In the genomic region with DNA sequence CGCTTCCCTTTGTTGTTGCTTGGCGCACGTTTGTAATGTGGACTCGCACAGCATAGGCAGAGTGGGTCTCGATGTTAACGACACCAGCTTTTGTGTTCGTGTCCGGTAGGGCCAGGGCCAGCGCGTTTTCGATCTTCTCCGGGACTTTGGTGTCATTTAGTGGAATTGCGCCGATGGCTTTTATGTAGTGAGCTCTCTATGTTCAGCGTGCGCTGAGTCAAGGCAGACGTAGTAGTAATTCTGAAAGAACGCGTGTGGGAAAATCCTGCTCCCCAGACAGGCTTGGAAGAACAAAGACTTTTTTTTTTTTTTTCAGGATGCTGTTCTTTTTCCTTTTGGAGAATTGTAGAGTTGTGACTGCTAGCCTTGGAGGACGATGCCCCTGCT, we compare ENCODE assay signal across 8 mouse cellular contexts. TPM values are rescaled to one million over a fixed set of nuclear protein-coding genes. Genes with fewer than 3 reads are reported as not detected.
DNase-seq lines count a peak whose midpoint lies in the region; ATAC-seq and TF ChIP-seq lines count a peak whose summit lies in the region.

No protein-coding gene starts in this region.

- H3K4me3 ChIP-seq in embryonic fibroblast, embryonic 13.5 days (ENCODE audit: insufficient read depth, low read length) = peak overlapping the region; percentile 99
- H3K4me3 ChIP-seq in hindbrain, embryonic 15.5 days = peak overlapping the region; percentile 84
- H3K4me3 ChIP-seq in liver, embryonic 15.5 days (replicated peaks) = peak overlapping the region; percentile 94

- H3K4me2 ChIP-seq in hindbrain, embryonic 15.5 days = peak overlapping the region; percentile 72
- peak overlapping the region; percentile 79 for H3K4me2 ChIP-seq in liver, embryonic 15.5 days

- ATAC-seq in hindbrain, embryonic 15.5 days (ENCODE audit: low FRiP score, low read depth) = no peak
- peak; percentile 5 for ATAC-seq in liver, embryonic 15.5 days (ENCODE audit: insufficient read depth)

- TF ChIP-seq POLR2A in embryonic fibroblast, embryonic 13.5 days (IDR thresholded peaks at IDR 0.05; ENCODE audit: low read depth, low read length) = no peak

- H3K27ac ChIP-seq in embryonic fibroblast, embryonic 13.5 days (ENCODE audit: insufficient read depth, low read length) = peak overlapping the region; percentile 96
- peak overlapping the region; percentile 94 for H3K27ac ChIP-seq in hindbrain, embryonic 15.5 days (replicated peaks)
- peak overlapping the region; percentile 98 for H3K27ac ChIP-seq in liver, embryonic 15.5 days (replicated peaks)

- H3K4me1 ChIP-seq in embryonic fibroblast, embryonic 13.5 days (ENCODE audit: control insufficient read depth, insufficient read depth, low read length) = no peaks in the 10 kb centered on the region
- H3K4me1 ChIP-seq in hindbrain, embryonic 15.5 days (replicated peaks) = peaks cover 41% of the 10 kb centered on the region
- H3K4me1 ChIP-seq in liver, embryonic 15.5 days (replicated peaks) = peaks cover 61% of the 10 kb centered on the region

- no peaks in the 10 kb centered on the region for H3K27me3 ChIP-seq in hindbrain, embryonic 15.5 days
- H3K27me3 ChIP-seq in liver, embryonic 15.5 days = no peaks in the 10 kb centered on the region

- no peak for TF ChIP-seq CTCF in embryonic fibroblast, embryonic 13.5 days (IDR thresholded peaks at IDR 0.05; ENCODE audit: borderline replicate concordance, insufficient read depth, low read length)

- no peaks in the 10 kb centered on the region for H3K36me3 ChIP-seq in hindbrain, embryonic 15.5 days
- H3K36me3 ChIP-seq in liver, embryonic 15.5 days (replicated peaks) = no peaks in the 10 kb centered on the region

- H3K9ac ChIP-seq in hindbrain, embryonic 15.5 days = peak overlapping the region; percentile 96
- peak overlapping the region; percentile 89 for H3K9ac ChIP-seq in liver, embryonic 15.5 days

- peak; percentile 37 to 66 for DNase-seq in layer of hippocampus, adult 18-20 months (ENCODE audit: low spot score in 2 of 2)
- DNase-seq in layer of hippocampus, adult 9-10 months (ENCODE audit: low spot score) = no peak
- peak; percentile 80 for DNase-seq in Muller cell, postnatal 12 days (ENCODE audit: inconsistent ontology term)
- peak; percentile 6 for DNase-seq in retina, postnatal 7 days (ENCODE audit: low read depth, low spot score)
- DNase-seq in cerebellum, postnatal 25 days = no peak

- H3K9me3 ChIP-seq in hindbrain, embryonic 15.5 days = no peaks in the 10 kb centered on the region
- no peaks in the 10 kb centered on the region for H3K9me3 ChIP-seq in liver, embryonic 15.5 days (replicated peaks)

- under 1% methylated on average over 20 of the region's 20 CpGs for WGBS in hindbrain, embryonic 15.5 days
- under 1% methylated on average over 20 of the region's 20 CpGs for WGBS in liver, embryonic 15.5 days (ENCODE audit: insufficient replicate concordance)

RNA-seq across cellular contexts. Expression of a gene that starts 0.6 kb away (rescaled TPM):
- 10 to 100 TPM; 11.8 to 12.2 TPM for total RNA-seq in layer of hippocampus, adult 18-20 months (2021)
- 35.1 and 48.0 TPM in 2 replicates for polyA plus RNA-seq in embryonic fibroblast, embryonic 13.5 days (2011; ENCODE audit: insufficient read length, low read depth, missing spikeins)
- 16.6 and 19.7 TPM in 2 replicates for polyA plus RNA-seq in hindbrain, embryonic 15.5 days (2015; fragmentation: Nextera tagmentation; extraction: Ambion mirVana)
- 6.5 and 6.9 TPM in 2 replicates for polyA plus RNA-seq in liver, embryonic 15.5 days (2015; fragmentation: Nextera tagmentation; extraction: Ambion mirVana)

Comparison
In these comparisons a context has a peak if more than half of its experiments do, and no peak if none do; other contexts are left out.
1. DNase-seq: peak in layer of hippocampus, adult 18-20 months (2 of 2), Muller cell, postnatal 12 days (single experiment) and retina, postnatal 7 days (single experiment); none in layer of hippocampus, adult 9-10 months (single experiment) and cerebellum, postnatal 25 days (0 of 2).
2. Peak in every context shown above with its lines, with median percentiles within 50 percentile points of each other: H3K27ac ChIP-seq and H3K4me3 ChIP-seq.